Mouse (Mus musculus): ENCODE results near the gene 1110032A03Rik. TPM values are rescaled to one million over a fixed set of nuclear protein-coding genes. Genes with fewer than 3 reads are reported as not detected.

1110032A03Rik gene
- total and polyA plus RNA-seq, 3 experiments: 29.4 to 63.4 (median 47.8) TPM

- no peak for DNase-seq
Observed at GRCm38 (mm10) chr9:50774026-50774462, 1.3 kb downstream of the 1110032A03Rik start.

GRCm38 (mm10) chr9:50770011-50770410 is 5.3 kb downstream of the 1110032A03Rik start:
- no peak for DNase-seq

- peak; percentile 98 for DNase-seq
Observed at GRCm38 (mm10) chr9:50768107-50769002, 7.0 kb downstream of the 1110032A03Rik start, which contains the start of gene Fdxacb1. TSS of gene Fdxacb1 (plus strand) at chr9:50768236.

GRCm38 (mm10) chr9:50767531-50768106 is 7.7 kb downstream of the 1110032A03Rik start:
- DNase-seq: peak; percentile 15

- no peak for DNase-seq
Observed at GRCm38 (mm10) chr9:50763331-50763730, 12.0 kb downstream of the 1110032A03Rik start.

- no peak for DNase-seq
Observed at GRCm38 (mm10) chr9:50761520-50762243, 13.6 kb downstream of the 1110032A03Rik start.

- DNase-seq: no peak
Observed at GRCm38 (mm10) chr9:50756711-50757110, 18.6 kb downstream of the 1110032A03Rik start.

GRCm38 (mm10) chr9:50753947-50754346 is 21.4 kb downstream of the 1110032A03Rik start:
- DNase-seq: no peak

- peak; percentile 70 for DNase-seq
Observed at GRCm38 (mm10) chr9:50752784-50753615, 22.3 kb downstream of the 1110032A03Rik start.

GRCm38 (mm10) chr9:50752054-50752602 is 23.2 kb downstream of the 1110032A03Rik start, which contains the start of gene Hspb2:
TSS of gene Hspb2 (minus strand) at chr9:50752354.
- no peak for DNase-seq

- DNase-seq: no peak
Observed at GRCm38 (mm10) chr9:50751323-50751722, 24.0 kb downstream of the 1110032A03Rik start, which contains the start of gene Cryab. TSS of gene Cryab (plus strand) at chr9:50751325.

GRCm38 (mm10) chr9:50750706-50751105 is 24.6 kb downstream of the 1110032A03Rik start:
- no peak for DNase-seq

GRCm38 (mm10) chr9:50746214-50746677 is 29.1 kb downstream of the 1110032A03Rik start, which contains the start of gene 2310030G06Rik:
TSS of gene 2310030G06Rik (minus strand) at chr9:50746536.
- DNase-seq: peak; percentile 55

- no peak for DNase-seq
Observed at GRCm38 (mm10) chr9:50745806-50746205, 29.5 kb downstream of the 1110032A03Rik start.

- DNase-seq: no peak
Observed at GRCm38 (mm10) chr9:50742744-50743143, 32.6 kb downstream of the 1110032A03Rik start.

GRCm38 (mm10) chr9:50742261-50742660 is 33.1 kb downstream of the 1110032A03Rik start:
- DNase-seq: no peak

- no peak for DNase-seq
Observed at GRCm38 (mm10) chr9:50740867-50741784, 34.2 kb downstream of the 1110032A03Rik start.

GRCm38 (mm10) chr9:50738914-50739870 is 36.1 kb downstream of the 1110032A03Rik start, which contains the start of gene Dixdc1:
TSS of gene Dixdc1 (minus strand) at chr9:50739517.
- DNase-seq: peak; percentile 97

Measured in adrenal gland, adult 2 months (tissue).